Comparison of ENCODE assay signal across 8 mouse cellular contexts in genomic region chr4:109241934-109242333, GRCm38 (mm10). TPM values are rescaled to one million over a fixed set of nuclear protein-coding genes. Genes with fewer than 3 reads are reported as not detected.
DNase-seq lines count a peak whose midpoint lies in the region; ATAC-seq lines count a peak whose summit lies in the region.

No protein-coding gene starts in this region.

- no peak overlapping the region for H3K9ac ChIP-seq in heart, embryonic 11.5 days (ENCODE audit: low read depth, low read length)
- no peak overlapping the region for H3K9ac ChIP-seq in embryonic facial prominence, embryonic 15.5 days
- no peak overlapping the region for H3K9ac ChIP-seq in limb, embryonic 13.5 days

- no peaks in the 10 kb centered on the region for H3K27me3 ChIP-seq in heart, embryonic 11.5 days (ENCODE audit: control insufficient read depth, insufficient read depth, low read length)
- H3K27me3 ChIP-seq in embryonic facial prominence, embryonic 15.5 days, result no peaks in the 10 kb centered on the region
- no peaks in the 10 kb centered on the region for H3K27me3 ChIP-seq in limb, embryonic 13.5 days

- H3K4me3 ChIP-seq in heart, embryonic 11.5 days (ENCODE audit: low read depth, low read length), result no peak overlapping the region
- H3K4me3 ChIP-seq in embryonic facial prominence, embryonic 15.5 days (replicated peaks), result no peak overlapping the region
- H3K4me3 ChIP-seq in limb, embryonic 13.5 days, result no peak overlapping the region

- WGBS in heart, embryonic 11.5 days (ENCODE audit: insufficient replicate concordance), result 76% methylated on average over 4 of the region's 4 CpGs
- 33% methylated on average over 4 of the region's 4 CpGs for WGBS in embryonic facial prominence, embryonic 15.5 days
- 51% methylated on average over 4 of the region's 4 CpGs for WGBS in limb, embryonic 13.5 days

- no peak for ATAC-seq in heart, embryonic 11.5 days (replicated peaks; ENCODE audit: insufficient number of reproducible peaks, low FRiP score, low TSS enrichment)
- ATAC-seq in embryonic facial prominence, embryonic 15.5 days (ENCODE audit: insufficient number of reproducible peaks, low FRiP score, low TSS enrichment, low read depth), result no peak
- ATAC-seq in limb, embryonic 13.5 days (ENCODE audit: low FRiP score, low read depth), result no peak
- no peak for ATAC-seq in monocyte, adult 5-6 weeks (replicated peaks; ENCODE audit: insufficient number of reproducible peaks, low FRiP score, low TSS enrichment, poor library complexity, severe bottlenecking)

- peaks cover 4% of the 10 kb centered on the region for H3K4me1 ChIP-seq in heart, embryonic 11.5 days (ENCODE audit: control insufficient read depth, insufficient read depth, low read length)
- peaks cover 19% of the 10 kb centered on the region for H3K4me1 ChIP-seq in embryonic facial prominence, embryonic 15.5 days
- H3K4me1 ChIP-seq in limb, embryonic 13.5 days, result peaks cover 15% of the 10 kb centered on the region; the same call in 1 of the 2 replicates

- DNase-seq in heart, adult 11 months, result peak; percentile 98
- DNase-seq in MN1 (ENCODE audit: low spot score), result peak; percentile 56
- DNase-seq in frontal cortex, postnatal 25 days (ENCODE audit: low spot score in 2 of 2), result no peak
- no peak for DNase-seq in layer of hippocampus, postnatal 25 days (ENCODE audit: extremely low spot score in 1 of 2, low spot score in 1 of 2)

- H3K4me2 ChIP-seq in heart, embryonic 11.5 days, result no peak overlapping the region
- no peak overlapping the region for H3K4me2 ChIP-seq in embryonic facial prominence, embryonic 15.5 days (replicated peaks)
- no peak overlapping the region for H3K4me2 ChIP-seq in limb, embryonic 13.5 days (replicated peaks)

- H3K9me3 ChIP-seq in heart, embryonic 11.5 days (replicated peaks; ENCODE audit: control insufficient read depth, low read length), result no peaks in the 10 kb centered on the region
- no peaks in the 10 kb centered on the region for H3K9me3 ChIP-seq in embryonic facial prominence, embryonic 15.5 days (replicated peaks)
- no peaks in the 10 kb centered on the region for H3K9me3 ChIP-seq in limb, embryonic 13.5 days

- H3K36me3 ChIP-seq in heart, embryonic 11.5 days (ENCODE audit: control insufficient read depth, insufficient read depth, low read length), result no peaks in the 10 kb centered on the region
- H3K36me3 ChIP-seq in embryonic facial prominence, embryonic 15.5 days, result no peaks in the 10 kb centered on the region
- no peaks in the 10 kb centered on the region for H3K36me3 ChIP-seq in limb, embryonic 13.5 days

- H3K27ac ChIP-seq in heart, embryonic 11.5 days (ENCODE audit: low read depth, low read length), result no peak overlapping the region
- H3K27ac ChIP-seq in embryonic facial prominence, embryonic 15.5 days (replicated peaks), result 0 out of 2 replicates have a peak overlapping the region, but pooled peaks have one; percentile 30
- H3K27ac ChIP-seq in limb, embryonic 13.5 days, result 0 out of 2 replicates have a peak overlapping the region, but pooled peaks have one; percentile 34

RNA-seq across cellular contexts. Expression of gene Calr4, which starts 7.6 kb away (rescaled TPM):
- polyA plus RNA-seq in heart, embryonic 11.5 days (2014; fragmentation: Nextera tagmentation; extraction: Ambion mirVana), result 0.23 and 0.34 TPM in 2 replicates
- polyA plus RNA-seq in embryonic facial prominence, embryonic 15.5 days (2015; fragmentation: Nextera tagmentation; extraction: Ambion mirVana), result 0.60 and 0.65 TPM in 2 replicates
- polyA plus RNA-seq in limb, embryonic 13.5 days (2015; fragmentation: Nextera tagmentation; extraction: Ambion mirVana), result not detected in 2 replicates
- total RNA-seq in monocyte, adult 5-6 weeks (2017), result not detected in 3 replicates
- 1 to 10 TPM in 1 of 2 experiments, under 1 TPM in 1; 0.87 to 1.2 TPM for total RNA-seq in layer of hippocampus, postnatal 25 days (2021)

RNA-seq across cellular contexts. Expression of gene Eps15, which starts 38.1 kb away (rescaled TPM):
- 38.5 and 45.6 TPM in 2 replicates for polyA plus RNA-seq in heart, embryonic 11.5 days (2014; fragmentation: Nextera tagmentation; extraction: Ambion mirVana)
- 36.3 and 42.8 TPM in 2 replicates for polyA plus RNA-seq in embryonic facial prominence, embryonic 15.5 days (2015; fragmentation: Nextera tagmentation; extraction: Ambion mirVana)
- polyA plus RNA-seq in limb, embryonic 13.5 days (2015; fragmentation: Nextera tagmentation; extraction: Ambion mirVana), result 35.6 and 39.9 TPM in 2 replicates
- total RNA-seq in monocyte, adult 5-6 weeks (2017), result 83.5 to 103 TPM (median 93.7 TPM) in 3 replicates
- total RNA-seq in layer of hippocampus, postnatal 25 days (2021), result 100 to 1,000 TPM; 230 to 241 TPM

RNA-seq across cellular contexts. Expression of gene Osbpl9, which starts 39.9 kb away (rescaled TPM):
- polyA plus RNA-seq in heart, embryonic 11.5 days (2014; fragmentation: Nextera tagmentation; extraction: Ambion mirVana), result 46.2 and 56.0 TPM in 2 replicates
- polyA plus RNA-seq in embryonic facial prominence, embryonic 15.5 days (2015; fragmentation: Nextera tagmentation; extraction: Ambion mirVana), result 58.6 and 64.1 TPM in 2 replicates
- polyA plus RNA-seq in limb, embryonic 13.5 days (2015; fragmentation: Nextera tagmentation; extraction: Ambion mirVana), result 68.7 and 69.0 TPM in 2 replicates
- 182 to 250 TPM (median 202 TPM) in 3 replicates for total RNA-seq in monocyte, adult 5-6 weeks (2017)
- 10 to 100 TPM; 50.0 to 50.7 TPM for total RNA-seq in layer of hippocampus, postnatal 25 days (2021)

Comparison
In these comparisons a context has a peak if more than half of its experiments do, and no peak if none do; other contexts are left out.
1. DNase-seq: peak in heart, adult 11 months (single experiment) and MN1 (single experiment); none in frontal cortex, postnatal 25 days (0 of 2) and layer of hippocampus, postnatal 25 days (0 of 2).